Mouse (Mus musculus): Measurements from ENCODE around the gene Tex35.
A peak's percentile ranks its signal among the peaks of the same experiment; 100 is the strongest.

GRCm38 (mm10) chr1:157055288-157055831 is 53.1 kb downstream of the Tex35 start:
- no peak for TF ChIP-seq GATA1 (IDR thresholded peaks at IDR 0.05; ENCODE audit: low read length)
- TF ChIP-seq TAL1 (IDR thresholded peaks at IDR 0.05; ENCODE audit: low read length) = peak; percentile 66

Data from erythroblast, embryonic 14.5 days (primary cell).